Mouse (Mus musculus) CD4-positive naive resting alpha-beta T cell, adult 76 days (primary cell): Measurements from ENCODE around the gene Myo1c. TPM values are rescaled to one million over a fixed set of nuclear protein-coding genes. Genes with fewer than 3 reads are reported as not detected.

Experiments used
- total RNA-seq: library from RNA; stranded (reverse); gene quantifications from one replicate; pipeline ENCODE4 v1.2.4, GENCODE M21; 2023

Gene Myo1c
- total RNA-seq, result 28.7 TPM

DNA sequence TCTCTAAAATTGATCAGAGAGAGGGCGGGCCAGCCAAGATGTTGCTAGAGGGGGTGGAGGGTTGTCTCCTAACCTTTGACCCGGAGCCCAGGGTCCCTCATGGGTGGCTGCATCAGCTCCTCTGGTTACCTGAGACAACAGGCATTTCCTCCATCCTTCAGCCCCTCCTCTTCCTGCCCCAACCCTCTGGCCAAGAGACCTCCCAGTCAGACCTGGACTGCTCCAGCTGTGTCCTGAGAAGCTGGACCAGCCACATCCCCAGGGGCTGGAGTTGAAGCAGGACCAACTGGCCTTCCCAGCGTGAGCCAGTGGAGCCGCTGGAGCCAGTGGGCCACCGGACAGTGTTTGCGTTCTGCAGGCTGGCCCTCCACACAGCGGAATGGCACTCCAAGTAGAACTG is at the start of gene Myo1c:
Gene Myo1c (plus strand): TSS at position 194 of the 400 bp plus-strand sequence.

DNA sequence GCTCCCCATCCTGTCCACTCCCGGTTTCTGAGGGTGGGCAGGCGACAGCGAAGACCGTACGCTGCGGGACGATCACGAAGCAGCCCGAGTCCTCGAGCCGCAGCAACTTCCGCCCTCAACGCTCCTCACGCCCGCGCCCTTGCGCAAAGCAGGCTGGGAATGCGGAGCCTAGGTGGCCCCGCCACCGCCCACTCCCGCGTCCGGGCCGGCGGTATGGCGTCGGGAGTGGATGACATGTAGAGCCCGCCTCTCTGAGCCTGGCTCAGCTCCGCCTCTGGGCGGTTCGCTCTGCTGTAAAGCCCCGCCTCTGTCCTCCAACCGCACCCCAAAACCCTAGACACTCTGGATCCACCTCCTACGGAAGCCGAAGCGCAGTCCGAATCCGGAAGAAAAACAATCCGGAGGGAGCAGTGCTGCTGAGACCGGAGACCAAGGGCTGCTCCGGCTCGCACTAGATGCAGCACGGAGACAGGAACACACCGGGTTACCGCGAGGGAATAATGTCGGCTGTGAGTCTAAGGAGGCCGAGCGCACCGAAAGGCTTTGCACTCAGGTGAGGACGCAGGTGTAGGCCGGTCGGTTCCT is 19.6 kb upstream of the Myo1c start, which contains the start of gene Inpp5k:
Gene Inpp5k (plus strand): TSS at position 344 of the 585 bp plus-strand sequence.

DNA sequence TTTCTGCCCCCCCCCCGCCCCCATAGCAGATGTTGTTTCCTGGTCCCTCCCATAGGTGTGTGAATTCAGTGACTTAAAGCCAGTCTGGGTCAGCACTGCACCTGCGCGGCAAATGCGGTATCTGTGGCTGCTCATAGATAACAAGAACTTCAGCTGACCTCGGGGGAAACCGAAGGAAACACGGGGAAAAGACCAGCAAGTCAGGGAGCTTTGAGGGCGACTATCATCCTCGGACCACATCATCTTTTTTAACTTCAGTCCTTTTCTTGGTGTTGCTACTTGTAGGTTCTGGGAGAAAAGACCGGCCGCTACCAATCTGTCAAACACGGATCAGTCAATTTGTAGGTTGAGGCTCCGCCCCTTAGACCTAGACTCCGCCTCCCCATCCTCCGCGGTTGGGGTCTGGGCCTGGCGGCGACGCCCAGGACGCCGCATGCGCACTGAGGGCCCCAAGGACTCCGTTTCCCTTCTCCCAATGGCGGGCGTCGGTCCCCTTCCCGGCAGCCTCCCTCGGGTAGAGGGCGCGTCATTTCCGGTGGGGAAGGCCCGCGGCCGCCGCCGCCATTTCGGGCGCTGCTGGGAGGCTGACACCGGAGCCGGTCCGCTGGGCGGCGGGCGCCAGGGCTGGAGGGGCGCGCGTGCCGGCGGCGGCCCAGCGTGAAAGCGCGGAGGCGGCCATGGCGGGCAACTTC is 28.6 kb downstream of the Myo1c start, which contains the start of gene Crk:
Gene Crk (plus strand): TSS at position 513 of the 692 bp plus-strand sequence.

Other genes with a start within 250 kb of the Myo1c start
- gene Serpinf1, start 227.8 kb upstream of the Myo1c start, total RNA-seq, result 0.82 TPM
- not detected for gene Serpinf2, start 210.9 kb upstream of the Myo1c start, total RNA-seq
- gene Wdr81, start 195.8 kb upstream of the Myo1c start, total RNA-seq, result 22.6 TPM
- not detected for gene Tlcd2, start 188.8 kb upstream of the Myo1c start, total RNA-seq
- gene Prpf8, start 163.7 kb upstream of the Myo1c start, total RNA-seq, result 207 TPM
- gene Rilp, start 140.4 kb upstream of the Myo1c start, total RNA-seq, result not detected
- gene Scarf1, start 137.0 kb upstream of the Myo1c start, total RNA-seq, result 0.29 TPM
- gene Slc43a2, start 118.8 kb upstream of the Myo1c start, total RNA-seq, result 61.4 TPM
- gene Pitpna, start 62.4 kb upstream of the Myo1c start, total RNA-seq, result 214 TPM
- gene Inpp5k, start 19.5 kb upstream of the Myo1c start, total RNA-seq, result 104 TPM
- 55.5 TPM for gene Crk, start 28.8 kb downstream of the Myo1c start, total RNA-seq
- 147 TPM for gene Ywhae, start 82.4 kb downstream of the Myo1c start, total RNA-seq
- not detected for gene Doc2b, start 145.5 kb downstream of the Myo1c start, total RNA-seq